Mouse (Mus musculus) megakaryocyte-erythroid progenitor cell, adult 5-6 weeks (primary cell): ENCODE results near the gene Nrp2. TPM values are rescaled to one million over a fixed set of nuclear protein-coding genes. Genes with fewer than 3 reads are reported as not detected.

ENCODE experiments used
- ATAC-seq: replicated peaks from 2 replicates; pipeline ENCODE4 v1.8.0; 2016; ENCODE audit warnings: mild to moderate bottlenecking, inconsistent platforms; ENCODE audit not compliant: severe bottlenecking, poor library complexity, low FRiP score, low TSS enrichment
- total RNA-seq, 2 experiments: library from RNA; stranded (forward) in 1 of 2; stranded (reverse) in 1 of 2; fragments of 200-1000, 215-1000 nt in 1 of 2; fragments of >200 nt in 1 of 2; fragmentation: Nextera tagmentation in 1 of 2; gene quantifications; 2 replicates each; pipeline ENCODE4 v1.2.3; 2014 to 2017

Nrp2 gene
- total RNA-seq (2014; fragmentation: Nextera tagmentation): 0.05 and 0.17 TPM in 2 replicates
- total RNA-seq (2017): 0.34 TPM in 1 of 2 replicates, not detected in the other

DNA sequence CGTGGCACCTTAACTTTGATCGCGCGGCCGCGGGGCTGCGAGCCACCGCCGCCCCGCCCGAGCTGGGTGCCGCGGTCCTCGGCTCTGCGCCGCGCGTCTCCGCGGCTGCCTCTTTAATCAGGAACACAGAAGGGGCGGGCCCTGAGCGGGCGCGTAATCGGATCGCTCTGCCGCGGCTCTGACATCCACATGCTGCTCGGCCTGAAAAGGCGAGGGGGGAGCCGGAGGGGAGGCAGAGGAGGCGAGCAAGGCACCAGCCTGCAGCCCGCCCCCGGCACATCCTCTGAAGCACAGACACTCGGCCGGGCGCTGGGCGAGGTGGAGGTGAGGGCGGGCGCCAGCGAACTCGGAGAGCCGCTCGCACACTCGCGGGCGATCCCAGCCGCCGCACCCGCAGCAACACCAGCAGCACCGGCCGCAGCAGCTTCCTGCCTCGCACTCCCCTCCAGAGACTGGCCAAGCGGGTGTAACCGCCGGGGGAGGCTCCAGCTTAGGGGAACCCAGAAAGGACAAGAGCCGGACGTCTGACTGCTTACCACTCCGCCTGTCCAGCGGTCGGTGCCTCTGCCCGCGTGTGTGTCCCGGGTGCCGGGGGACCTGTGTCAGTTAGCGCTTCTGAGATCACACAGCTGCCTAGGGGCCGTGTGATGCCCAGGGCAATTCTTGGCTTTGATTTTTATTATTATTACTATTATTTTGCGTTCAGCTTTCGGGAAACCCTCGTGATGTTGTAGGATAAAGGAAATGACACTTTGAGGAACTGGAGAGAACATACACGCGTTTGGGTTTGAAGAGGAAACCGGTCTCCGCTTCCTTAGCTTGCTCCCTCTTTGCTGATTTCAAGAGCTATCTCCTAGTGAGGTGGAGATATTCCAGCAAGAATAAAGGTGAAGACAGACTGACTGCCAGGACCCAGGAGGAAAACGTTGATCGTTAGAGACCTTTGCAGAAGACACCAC lies at the start of gene Nrp2:
Gene Nrp2, plus strand, starts transcription at position 128 of the 959 bp plus-strand sequence.
- peak; percentile 76 for ATAC-seq

DNA sequence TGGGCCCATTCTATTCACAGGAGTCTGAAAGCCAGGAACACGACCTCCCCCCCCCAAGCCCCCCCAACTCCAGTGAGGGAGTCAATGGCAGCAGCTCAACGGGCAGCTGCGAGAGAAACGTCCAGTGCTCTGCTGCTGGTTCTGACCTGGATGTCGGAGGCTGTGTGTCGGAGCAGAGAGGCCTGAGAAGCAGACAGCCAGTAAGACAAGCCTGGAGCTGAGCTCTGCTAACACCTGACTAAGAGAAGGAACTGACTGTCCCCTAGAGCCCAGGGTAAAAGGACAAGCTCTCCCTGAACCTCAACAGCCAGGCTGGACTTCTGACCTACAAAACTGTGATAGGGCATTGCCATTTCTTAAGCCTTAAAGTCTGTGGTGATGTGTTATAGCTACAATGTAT lies 48.6 kb upstream of the Nrp2 start:
- no peak for ATAC-seq

DNA sequence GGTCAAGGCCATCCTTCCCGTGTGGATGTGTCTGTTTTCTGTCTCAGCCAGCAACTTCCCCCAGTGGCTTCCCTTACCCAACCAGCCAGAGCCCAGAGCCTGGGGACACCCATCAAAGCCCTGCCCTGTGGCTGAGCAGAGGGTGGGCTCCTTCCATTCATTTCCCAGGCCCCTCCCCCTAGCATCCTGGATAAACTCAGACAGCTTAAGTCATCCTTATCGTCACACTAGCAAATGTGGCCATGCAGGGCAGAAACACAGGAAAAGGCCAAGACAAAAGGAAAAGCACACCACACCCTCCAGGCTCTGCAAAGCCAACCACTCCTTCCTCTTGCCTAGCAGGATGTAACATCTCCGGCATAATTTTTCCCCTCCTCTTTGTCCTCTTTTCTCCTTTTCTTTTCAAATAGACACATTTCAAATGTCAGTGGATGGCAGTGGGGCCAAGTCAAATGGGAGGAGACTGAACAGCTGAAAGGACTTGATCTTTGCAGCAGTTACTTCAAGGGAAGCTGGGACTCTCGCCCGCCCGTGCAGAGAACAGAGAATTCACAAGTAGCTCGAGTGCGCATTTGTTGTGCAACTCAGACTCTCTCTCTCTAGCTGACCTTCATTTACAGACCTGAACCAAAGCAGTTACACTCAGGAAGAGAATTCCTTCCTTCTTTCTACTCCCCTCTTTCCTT lies 38.0 kb upstream of the Nrp2 start:
- no peak for ATAC-seq

DNA sequence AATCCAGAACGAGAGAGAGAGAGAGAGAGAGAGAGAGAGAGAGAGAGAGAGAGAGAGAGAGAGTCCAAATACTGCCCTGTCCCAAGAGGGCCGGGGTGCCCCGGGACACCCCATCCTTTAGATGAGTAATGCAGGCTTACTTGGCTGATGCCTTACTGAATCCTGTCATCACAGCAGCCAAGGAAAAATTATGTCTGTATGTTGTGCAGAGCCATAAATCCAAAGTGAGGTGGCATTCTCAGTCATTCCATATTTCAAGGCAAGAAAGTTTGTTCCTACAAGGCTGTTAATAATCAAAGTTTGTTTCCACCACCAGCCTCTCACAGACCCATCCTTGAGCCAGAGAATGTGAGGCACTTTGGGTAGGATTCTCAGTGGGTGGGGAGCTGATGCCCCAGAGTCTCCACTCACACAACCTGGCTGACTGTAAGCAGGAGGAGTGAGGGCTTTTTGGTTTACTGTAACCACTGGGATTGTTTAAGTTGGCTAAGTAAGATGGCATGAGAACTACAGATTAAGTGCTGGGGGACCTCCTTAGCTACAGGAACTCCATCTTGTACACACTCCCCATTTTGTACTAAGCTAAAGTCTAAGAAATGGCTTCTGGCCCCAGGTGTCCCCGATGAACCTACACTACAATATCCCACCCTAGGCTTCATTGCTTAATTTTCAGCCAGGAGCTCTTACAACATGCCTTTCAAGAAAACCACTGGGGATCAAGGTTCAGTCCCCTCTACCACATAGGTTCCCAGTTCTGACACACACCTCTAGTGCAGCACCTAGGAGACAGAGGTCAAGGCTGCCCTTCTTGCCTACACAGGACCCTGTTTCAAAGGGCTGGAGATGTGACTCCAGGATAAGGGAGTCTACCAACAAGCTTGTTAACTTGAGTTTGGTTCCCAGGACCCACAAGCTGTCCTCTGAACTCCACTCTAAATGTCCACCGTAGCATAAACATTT lies 37.0 kb upstream of the Nrp2 start:
- no peak for ATAC-seq

DNA sequence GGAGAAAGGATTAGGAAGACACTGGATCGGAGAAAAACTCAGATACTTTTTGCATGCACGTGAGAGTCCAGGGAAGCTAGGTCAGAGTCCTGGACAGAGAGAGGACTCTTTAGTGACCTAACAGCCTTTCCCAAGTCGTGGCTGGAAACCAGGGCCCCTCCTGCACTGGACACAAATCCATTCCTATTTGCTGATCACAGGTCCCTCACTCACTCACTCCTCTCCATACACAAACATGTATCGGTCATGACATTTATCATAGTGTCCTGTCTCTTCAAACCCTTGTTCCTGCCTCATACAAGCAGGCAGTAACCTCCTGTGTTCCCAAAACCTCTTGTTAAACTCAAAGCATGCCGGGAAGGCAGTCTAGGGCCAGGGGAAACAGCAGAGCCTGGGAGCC lies 36.3 kb upstream of the Nrp2 start:
- no peak for ATAC-seq

DNA sequence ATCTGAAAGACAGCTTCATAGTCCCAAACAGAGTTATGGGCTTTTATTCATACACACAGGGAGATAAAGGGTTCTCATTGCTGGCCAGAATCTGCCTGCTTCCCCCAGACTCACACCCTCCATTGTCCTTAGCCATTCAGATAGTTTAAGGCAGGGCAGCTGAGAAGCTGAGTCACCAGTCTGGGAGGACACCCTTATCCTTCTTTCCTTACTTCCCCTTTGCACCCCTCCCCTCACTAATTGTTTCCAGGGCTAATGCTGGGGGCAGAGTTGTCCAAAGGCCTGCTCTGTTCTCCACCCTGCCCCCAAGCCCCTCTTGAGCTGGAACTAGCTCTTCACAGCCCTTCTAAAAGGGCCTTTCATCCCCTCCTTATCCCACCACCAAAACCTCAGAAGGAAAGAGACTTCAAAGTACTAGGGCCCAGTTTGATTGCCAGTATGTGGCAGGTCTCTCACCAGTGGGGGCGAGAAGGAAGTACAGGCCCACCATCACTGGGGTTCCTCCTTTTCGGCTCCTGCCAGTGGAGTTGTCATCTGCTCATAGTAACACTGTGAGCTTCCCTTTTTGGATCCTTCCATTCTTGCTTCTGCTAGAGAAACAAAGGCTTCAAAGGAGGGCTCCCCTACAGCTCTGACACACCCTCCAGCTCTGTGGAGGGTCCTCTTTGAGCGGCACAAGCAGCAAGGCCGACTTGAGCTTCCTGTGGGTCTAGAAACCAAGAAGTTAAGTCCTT lies 24.3 kb upstream of the Nrp2 start:
- ATAC-seq: no peak

DNA sequence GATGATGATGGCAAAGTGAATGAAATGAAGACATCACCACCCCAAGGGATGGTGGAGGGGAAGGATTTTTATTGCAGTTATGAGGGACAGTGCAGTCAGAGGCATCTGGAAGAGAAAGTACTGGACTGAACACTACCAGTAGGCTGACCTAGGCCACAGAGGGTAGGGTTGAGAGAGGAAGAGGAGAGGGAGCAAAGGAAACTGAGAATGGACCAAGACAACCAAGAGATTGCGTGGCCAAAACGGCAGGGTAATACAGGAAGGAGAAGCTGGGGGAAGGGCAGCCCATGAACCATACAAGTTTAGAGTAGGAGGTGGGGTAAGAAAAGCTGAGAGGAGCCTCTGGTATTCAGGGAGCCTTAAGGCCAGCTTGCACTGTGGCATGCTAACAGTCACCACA lies 23.6 kb upstream of the Nrp2 start:
- no peak for ATAC-seq

DNA sequence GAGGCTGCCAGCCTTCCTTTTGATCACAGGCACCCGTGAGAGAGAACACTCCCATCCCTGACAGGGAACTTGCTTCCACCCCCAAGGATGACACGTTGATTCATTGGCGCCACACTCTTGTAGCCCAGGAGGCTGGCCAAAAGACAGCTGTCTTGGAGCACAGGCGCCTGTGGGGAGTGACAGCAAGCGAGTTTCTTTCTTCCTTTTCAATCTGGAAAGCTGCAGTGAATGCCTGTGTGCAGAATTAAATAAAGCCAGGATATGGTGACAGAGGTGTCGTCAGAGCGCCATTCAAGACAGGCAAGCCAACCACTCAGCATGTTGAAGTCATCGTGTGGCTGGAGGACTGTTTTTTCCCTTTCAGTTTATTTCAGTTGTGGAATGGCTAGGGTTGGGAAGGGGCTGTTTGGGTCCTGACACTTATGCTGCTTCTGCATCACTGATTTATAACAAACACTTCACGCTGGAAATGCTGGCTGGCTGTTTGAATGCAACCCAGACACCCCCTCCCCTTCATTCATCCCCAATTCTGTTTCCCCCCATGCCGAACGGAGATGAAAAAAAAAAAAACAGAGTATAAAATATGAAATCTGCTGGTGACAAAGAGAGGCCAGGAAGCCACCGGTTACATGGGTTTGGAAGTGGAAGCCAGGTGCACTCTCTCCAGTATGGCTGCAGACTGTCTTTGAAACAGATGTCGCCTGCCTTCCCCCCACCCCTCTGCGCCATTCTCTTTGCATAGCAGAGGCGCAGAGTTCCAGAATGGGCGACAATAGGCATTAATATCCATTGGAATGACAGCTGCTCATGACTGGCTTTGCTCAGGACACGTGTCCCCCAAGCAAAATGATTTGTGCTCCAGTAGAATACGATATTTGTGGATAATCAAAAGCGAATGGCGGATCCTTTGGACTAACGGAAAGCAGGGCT lies 20.4 kb upstream of the Nrp2 start:
- no peak for ATAC-seq

DNA sequence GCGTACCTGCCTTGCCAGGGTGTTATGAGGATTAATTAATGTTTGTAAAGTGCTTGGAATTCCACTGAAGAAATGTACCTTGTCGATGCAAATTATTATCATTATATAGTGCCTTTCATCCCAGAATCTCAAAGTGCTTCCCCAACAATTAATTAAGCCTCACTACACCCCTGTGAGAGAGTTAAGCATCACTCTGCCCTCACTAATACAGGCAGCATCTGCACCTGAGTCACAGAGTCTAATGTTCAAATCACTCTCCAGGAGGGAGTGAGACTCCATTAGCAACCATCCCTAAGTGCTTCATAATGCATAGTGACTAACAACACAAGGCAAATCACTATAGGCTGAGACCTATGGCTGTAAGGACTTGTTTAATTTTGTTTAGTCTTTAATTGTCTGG lies 19.6 kb upstream of the Nrp2 start:
- no peak for ATAC-seq

DNA sequence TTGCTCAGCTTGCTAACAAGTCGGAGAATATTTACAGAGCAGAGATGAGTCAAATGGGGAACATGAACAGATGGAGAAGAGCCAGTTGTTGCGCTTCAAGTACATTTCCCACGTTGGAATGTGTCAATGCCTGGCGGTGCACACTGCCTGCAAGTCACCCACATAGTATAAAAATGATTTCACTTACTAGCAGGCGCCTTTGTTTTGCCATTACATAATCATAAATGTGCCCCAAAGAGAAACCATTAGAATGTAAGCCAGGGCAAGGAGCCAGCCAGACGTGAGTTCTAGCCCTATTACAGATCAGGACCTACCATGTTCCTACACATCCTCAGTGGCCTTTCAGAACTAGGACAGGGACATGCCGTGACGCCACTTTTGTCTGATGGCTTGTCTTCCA lies 15.6 kb upstream of the Nrp2 start:
- ATAC-seq: no peak

DNA sequence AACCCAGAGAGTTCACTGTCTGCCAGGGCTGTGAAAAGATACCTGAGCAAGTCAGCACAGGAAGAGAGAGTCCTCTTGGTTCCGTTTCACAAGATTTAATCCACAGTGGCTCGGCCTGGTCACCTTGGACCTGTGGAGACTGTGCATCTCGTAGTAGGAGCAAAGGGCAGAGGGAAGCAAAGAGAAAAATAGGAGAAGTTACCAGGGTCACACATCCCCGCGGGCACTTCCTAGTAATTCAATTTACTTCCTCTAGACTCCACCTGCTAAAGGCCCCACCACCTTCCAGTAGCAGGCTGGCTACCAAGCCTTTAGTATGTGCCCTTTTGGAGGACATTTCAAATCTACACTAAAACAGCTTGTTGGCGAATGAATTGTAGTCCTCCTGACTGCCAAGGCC lies 11.9 kb upstream of the Nrp2 start:
- ATAC-seq: no peak

DNA sequence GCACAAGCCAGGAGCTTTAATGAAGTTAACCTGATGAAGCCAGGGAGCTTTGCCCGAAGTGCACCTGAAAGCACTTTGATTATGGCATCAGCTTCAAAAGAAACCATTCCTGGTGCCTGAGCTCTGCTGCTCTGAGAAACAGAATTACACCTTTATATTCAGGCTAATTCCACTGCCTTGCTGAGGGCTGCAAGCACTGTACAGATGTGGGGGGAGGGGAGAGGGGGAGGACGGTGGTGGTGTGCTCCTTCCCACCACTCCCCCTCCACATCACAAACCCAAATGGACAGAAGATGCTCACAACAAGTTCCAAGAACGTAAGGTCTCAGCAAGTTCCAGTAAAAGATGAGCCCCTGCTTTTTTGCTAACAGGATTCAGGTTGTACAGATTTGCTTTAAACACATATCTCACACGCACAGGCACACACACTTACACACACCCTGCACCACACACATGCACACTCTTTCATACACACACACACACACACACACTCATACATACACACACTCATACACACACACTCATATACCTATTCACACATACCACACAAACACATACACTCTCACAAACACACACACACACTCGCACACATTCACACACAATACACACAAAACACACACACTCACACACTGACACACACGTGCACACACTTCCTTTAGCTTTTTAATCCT lies 6.6 kb upstream of the Nrp2 start:
- ATAC-seq: no peak

DNA sequence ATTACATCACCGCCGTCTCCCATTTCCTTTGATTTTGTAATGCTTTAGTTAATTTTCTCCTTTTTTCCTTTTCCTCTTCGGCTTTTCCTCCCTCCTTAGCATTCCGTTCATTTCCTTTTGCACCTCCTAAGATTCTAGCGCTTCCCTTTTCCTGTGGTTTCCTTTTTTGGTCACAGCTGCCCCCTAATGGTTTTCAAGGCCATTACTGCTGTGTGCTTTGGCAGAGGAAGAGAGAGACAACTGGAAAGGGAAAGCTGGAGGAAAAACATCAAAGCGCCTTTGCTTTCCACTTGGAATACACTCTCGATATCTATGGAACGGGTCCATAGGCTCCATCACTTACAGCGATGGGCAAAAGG lies 6.1 kb upstream of the Nrp2 start:
- ATAC-seq: no peak

DNA sequence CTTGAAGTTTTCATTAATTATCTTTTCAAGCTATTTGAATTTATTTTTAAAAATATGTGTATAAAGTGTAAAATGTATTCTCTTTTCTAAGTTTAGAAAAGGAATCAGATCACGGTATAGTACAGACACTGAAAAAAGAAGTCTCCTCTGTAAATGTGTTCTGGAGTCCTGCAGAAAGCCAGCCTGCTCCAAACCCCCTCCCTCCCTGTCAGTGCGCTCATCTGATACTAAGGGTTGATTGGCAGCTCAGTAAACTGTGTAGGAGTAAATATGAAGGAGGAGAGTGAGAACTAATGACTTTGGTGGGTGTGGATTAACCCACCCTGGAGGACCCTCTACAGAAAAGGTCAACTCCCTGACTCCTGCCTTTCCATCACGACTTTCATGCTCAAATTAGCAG lies 5.7 kb upstream of the Nrp2 start:
- ATAC-seq: no peak

DNA sequence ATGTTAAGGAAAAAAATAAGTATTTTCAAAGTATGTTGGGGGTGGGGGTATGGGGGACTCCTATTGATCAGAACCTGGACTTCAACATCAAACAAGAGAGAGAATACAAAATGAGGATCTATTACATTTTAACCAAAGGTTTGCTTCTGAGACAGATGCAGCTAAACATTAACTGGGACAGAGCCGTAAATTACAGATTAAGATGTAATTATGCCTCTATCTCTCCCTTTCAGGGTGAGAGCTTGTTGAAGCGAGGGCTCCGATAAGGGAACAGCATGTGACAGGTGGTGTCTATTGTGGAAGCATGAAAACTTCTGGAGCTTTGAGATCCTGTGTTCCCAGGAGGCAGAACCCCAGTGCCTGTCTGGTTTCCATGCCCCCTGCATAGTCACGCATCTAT lies 3.3 kb upstream of the Nrp2 start:
- no peak for ATAC-seq

DNA sequence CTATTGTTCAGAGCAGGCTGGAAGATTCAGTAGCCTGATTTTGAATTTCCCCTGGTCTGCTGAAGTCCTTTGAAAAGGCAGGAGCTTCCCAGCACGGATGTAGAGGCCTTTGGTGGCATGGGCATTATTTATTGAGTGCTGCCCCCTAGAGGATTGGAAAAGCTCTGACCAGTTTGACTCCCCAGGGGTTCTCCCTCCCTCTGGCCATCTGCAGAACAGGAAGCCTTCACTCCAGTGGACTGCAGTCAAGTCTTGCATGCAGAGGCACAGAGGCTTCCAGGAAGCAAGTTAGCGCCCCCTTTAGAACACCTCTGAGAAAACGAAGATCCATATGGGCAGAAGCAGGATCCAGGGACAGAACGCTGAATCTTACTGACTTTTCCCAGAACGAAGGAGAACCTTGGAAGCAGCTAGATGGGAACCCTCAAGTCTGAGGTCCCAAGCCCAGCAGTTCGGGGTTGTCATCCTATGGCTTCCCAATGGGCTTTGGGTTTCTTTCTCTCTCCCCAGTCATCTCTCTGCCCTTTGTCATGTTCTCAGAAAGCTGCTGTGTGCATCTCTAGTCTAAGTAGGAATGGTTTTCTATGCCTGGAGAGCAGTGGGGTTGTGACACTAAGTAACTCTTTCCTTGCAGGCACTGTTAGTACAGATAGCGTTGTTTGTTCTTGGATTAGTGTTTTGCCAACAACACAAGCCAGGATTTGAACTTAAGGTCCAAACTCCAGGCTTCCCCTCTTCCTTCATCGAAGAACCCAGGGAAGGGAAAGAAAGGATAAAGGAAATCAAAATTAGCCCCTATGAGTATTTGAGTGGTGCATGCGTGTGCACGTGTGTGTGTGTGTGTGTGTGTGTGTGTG lies 1.8 kb upstream of the Nrp2 start:
- ATAC-seq: peak; percentile 63

DNA sequence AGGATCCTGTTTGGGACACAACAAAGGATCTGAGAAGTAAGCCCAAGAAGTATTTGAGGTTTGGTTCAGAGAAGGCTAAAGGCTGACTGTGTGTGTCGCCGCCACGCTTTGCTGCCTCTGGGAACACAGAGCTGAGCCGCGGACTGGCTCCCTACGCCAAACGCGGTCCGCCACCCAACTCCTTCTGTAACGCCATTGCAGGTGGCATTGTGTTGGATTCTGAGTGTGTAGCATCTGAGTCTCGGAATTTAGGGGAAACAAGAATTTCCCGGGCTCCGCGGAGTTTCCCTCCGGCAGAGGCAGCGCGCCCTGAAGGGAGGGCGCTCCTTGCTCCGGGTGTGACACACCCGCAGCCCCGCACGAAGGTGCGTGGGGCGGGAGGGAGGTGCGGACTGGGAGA lies 342 bp upstream of the Nrp2 start:
- ATAC-seq: no peak
